Mouse (Mus musculus) macrophage (primary cell): ENCODE data around the gene Cdh6. TPM values are rescaled to one million over a fixed set of nuclear protein-coding genes. Genes with fewer than 3 reads are reported as not detected.

ENCODE experiments used
- H3K27ac ChIP-seq: fragments of 350-480 bp; formaldehyde crosslinking; 2 replicates; pipeline ENCODE4 v1.9.0; 2021
- H3K36me3 ChIP-seq: fragments of 350-480 bp; formaldehyde crosslinking; 2 replicates; pipeline ENCODE4 v1.9.0; 2021; ENCODE audit errors: inconsistent target
- H3K4me3 ChIP-seq: fragments of 350-480 bp; formaldehyde crosslinking; 2 replicates; pipeline ENCODE4 v1.9.0; 2021; ENCODE audit errors: inconsistent target
- H3K79me2 ChIP-seq: fragments of 350-480 bp; formaldehyde crosslinking; 2 replicates; pipeline ENCODE4 v1.9.0; 2021; ENCODE audit errors: inconsistent target
- WGBS: methylation state at CpG from one replicate; pipeline ENCODE4 v1.1.7; 2026; ENCODE audit warnings: inconsistent platforms; ENCODE audit not compliant: missing documents; 5-methylcytosine and 5-hydroxymethylcytosine counted together
- polyA plus RNA-seq: library from polyadenylated mRNA; stranded (reverse); fragments of 250-400 nt; gene quantifications from 3 replicates; pipeline ENCODE4 v1.2.4, GENCODE M21; 2018; ENCODE audit warnings: inconsistent platforms
- total RNA-seq, 78 experiments: library from RNA; depleted of rRNA; stranded (reverse); fragments of 250-400 nt; gene quantifications; 1 replicate in 9 of 78; 2 replicates in 24 of 78; 3 replicates in 43 of 78; 4 replicates in 2 of 78; pipeline ENCODE4 v1.2.4; 2018; ENCODE audit warnings: inconsistent platforms in 56 of 78

The Cdh6 gene
- total RNA-seq (2018; cell fraction: chromatin; rRNA removed) = 1 to 10 TPM in 2 of 26 experiments, under 1 TPM in 7, not detected in 17; 0.07 to 1.6 (median 0.33) TPM
- total RNA-seq (2018; cell fraction: cytosol; rRNA removed) = under 1 TPM in 13 of 26 experiments, not detected in 13; 0.03 to 0.46 (median 0.13) TPM
- total RNA-seq (2018; cell fraction: nucleus; rRNA removed) = under 1 TPM in 11 of 26 experiments, not detected in 15; 0.06 to 0.55 (median 0.21) TPM
- not detected in 3 replicates for polyA plus RNA-seq

GRCm38 (mm10) chr15:13173071-13173778 lies at the start of gene Cdh6:
Gene Cdh6, minus strand, starts transcription at chr15:13173675.
- H3K4me3 ChIP-seq = no peak within 1 kb of the TSS
- H3K79me2 ChIP-seq = no peaks in the 10 kb centered on the region
- H3K36me3 ChIP-seq = no peaks in the 10 kb centered on the region
- H3K27ac ChIP-seq = no peak within 1 kb of the TSS
- 3% methylated on average over 35 of the region's 42 CpGs for WGBS

GRCm38 (mm10) chr15:13219727-13220454 lies 46.4 kb upstream of the Cdh6 start:
- no peak overlapping the region for H3K4me3 ChIP-seq
- H3K79me2 ChIP-seq = no peaks in the 10 kb centered on the region
- H3K36me3 ChIP-seq = no peaks in the 10 kb centered on the region
- H3K27ac ChIP-seq = no peak overlapping the region
- 92% methylated on average over 9 of the region's 9 CpGs for WGBS

- H3K79me2 ChIP-seq = no peaks in the 10 kb centered on the region
- no peak overlapping the region for H3K27ac ChIP-seq
- H3K36me3 ChIP-seq = no peaks in the 10 kb centered on the region
- no peak overlapping the region for H3K4me3 ChIP-seq
- 97% methylated on average over 3 of the region's 3 CpGs for WGBS
Observed at GRCm38 (mm10) chr15:13217800-13218199, 44.3 kb upstream of the Cdh6 start.

GRCm38 (mm10) chr15:13217161-13217560 lies 43.7 kb upstream of the Cdh6 start:
- no peak overlapping the region for H3K4me3 ChIP-seq
- no peak overlapping the region for H3K27ac ChIP-seq
- no peaks in the 10 kb centered on the region for H3K79me2 ChIP-seq
- WGBS = 94% methylated on average over 1 of the region's 1 CpGs
- no peaks in the 10 kb centered on the region for H3K36me3 ChIP-seq

- WGBS = 100% methylated on average over 1 of the region's 1 CpGs
- Histone ChIP-seq H3K27ac (no peak overlapping the region), H3K79me2 (no peaks in the 10 kb centered on the region), H3K36me3 (no peaks in the 10 kb centered on the region), H3K4me3 (no peak overlapping the region)
Observed at GRCm38 (mm10) chr15:13212956-13213355, 39.5 kb upstream of the Cdh6 start.

GRCm38 (mm10) chr15:13212027-13212685 lies 38.7 kb upstream of the Cdh6 start:
- Histone ChIP-seq H3K4me3 (no peak overlapping the region), H3K27ac (no peak overlapping the region), H3K79me2 (no peaks in the 10 kb centered on the region), H3K36me3 (no peaks in the 10 kb centered on the region)
- 43% methylated on average over 4 of the region's 4 CpGs for WGBS

- H3K36me3 ChIP-seq = no peaks in the 10 kb centered on the region
- whole genome bisulfite sequencing = 89% methylated on average over 6 of the region's 6 CpGs
- no peaks in the 10 kb centered on the region for H3K79me2 ChIP-seq
- H3K4me3 ChIP-seq = no peak overlapping the region
- H3K27ac ChIP-seq = no peak overlapping the region
Observed at GRCm38 (mm10) chr15:13210186-13210585, 36.7 kb upstream of the Cdh6 start.

GRCm38 (mm10) chr15:13208716-13209115 lies 35.2 kb upstream of the Cdh6 start:
- H3K4me3 ChIP-seq = no peak overlapping the region
- H3K27ac ChIP-seq = no peak overlapping the region
- no peaks in the 10 kb centered on the region for H3K36me3 ChIP-seq
- 87% methylated on average over 7 of the region's 7 CpGs for WGBS
- no peaks in the 10 kb centered on the region for H3K79me2 ChIP-seq

GRCm38 (mm10) chr15:13196237-13196636 lies 22.8 kb upstream of the Cdh6 start:
- 75% methylated on average over 1 of the region's 1 CpGs for WGBS
- Histone ChIP-seq H3K27ac (no peak overlapping the region), H3K36me3 (no peaks in the 10 kb centered on the region), H3K79me2 (no peaks in the 10 kb centered on the region), H3K4me3 (no peak overlapping the region)

GRCm38 (mm10) chr15:13194048-13194447 lies 20.6 kb upstream of the Cdh6 start:
- H3K4me3 ChIP-seq = no peak overlapping the region

GRCm38 (mm10) chr15:13193076-13193475 lies 19.6 kb upstream of the Cdh6 start:
- H3K79me2 ChIP-seq = no peaks in the 10 kb centered on the region
- no peak overlapping the region for H3K27ac ChIP-seq
- no peaks in the 10 kb centered on the region for H3K36me3 ChIP-seq
- H3K4me3 ChIP-seq = no peak overlapping the region
- 92% methylated on average over 11 of the region's 11 CpGs for WGBS

More at GRCm38 (mm10) chr15:13194048-13194447, 20.6 kb upstream of the Cdh6 start:
- H3K79me2 ChIP-seq = no peaks in the 10 kb centered on the region
- H3K27ac ChIP-seq = no peak overlapping the region
- H3K36me3 ChIP-seq = no peaks in the 10 kb centered on the region

GRCm38 (mm10) chr15:13183661-13184060 lies 10.2 kb upstream of the Cdh6 start:
- Histone ChIP-seq H3K4me3 (no peak overlapping the region), H3K36me3 (no peaks in the 10 kb centered on the region), H3K27ac (no peak overlapping the region), H3K79me2 (no peaks in the 10 kb centered on the region)
- 83% methylated on average over 5 of the region's 5 CpGs for WGBS

- Histone ChIP-seq H3K36me3 (no peaks in the 10 kb centered on the region), H3K27ac (no peak overlapping the region), H3K4me3 (no peak overlapping the region), H3K79me2 (no peaks in the 10 kb centered on the region)
- 86% methylated on average over 8 of the region's 8 CpGs for WGBS
Observed at GRCm38 (mm10) chr15:13181430-13181829, 8.0 kb upstream of the Cdh6 start.

GRCm38 (mm10) chr15:13181014-13181413 lies 7.5 kb upstream of the Cdh6 start:
- H3K4me3 ChIP-seq = no peak overlapping the region
- H3K79me2 ChIP-seq = no peaks in the 10 kb centered on the region
- no peak overlapping the region for H3K27ac ChIP-seq
- H3K36me3 ChIP-seq = no peaks in the 10 kb centered on the region
- WGBS = 44% methylated on average over 4 of the region's 4 CpGs

- WGBS = 15% methylated on average over 9 of the region's 9 CpGs
- no peaks in the 10 kb centered on the region for H3K36me3 ChIP-seq
- H3K79me2 ChIP-seq = no peaks in the 10 kb centered on the region
- H3K27ac ChIP-seq = no peak overlapping the region
- no peak overlapping the region for H3K4me3 ChIP-seq
Observed at GRCm38 (mm10) chr15:13175978-13176377, 2.5 kb upstream of the Cdh6 start.
